Mouse (Mus musculus): ENCODE measurements around the gene Plppr1. TPM values are rescaled to one million over a fixed set of nuclear protein-coding genes. Genes with fewer than 3 reads are reported as not detected.

The Plppr1 gene
- total and polyA plus RNA-seq, 3 experiments: not detected

DNA sequence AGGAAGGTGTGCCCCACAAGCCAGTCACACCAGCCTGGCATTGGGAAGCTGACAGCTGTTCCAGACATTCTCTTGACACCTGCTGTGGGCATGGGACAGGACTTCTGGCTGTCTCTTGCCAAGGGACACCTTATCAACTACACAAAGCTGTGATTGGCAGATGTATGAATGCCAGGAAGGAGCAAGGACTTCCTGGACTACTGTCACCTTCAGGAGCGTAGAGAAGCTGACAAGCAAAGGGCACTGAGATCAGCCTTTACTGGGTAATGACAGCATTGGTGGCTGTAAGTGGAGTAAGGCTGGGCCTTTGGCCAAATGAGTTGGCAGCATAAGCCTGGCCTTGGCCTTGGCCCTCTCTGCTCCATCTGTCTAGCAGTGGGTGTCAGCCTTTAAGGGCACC lies 17.4 kb upstream of the Plppr1 start:
- no peak for TF ChIP-seq MYC (IDR thresholded peaks at IDR 0.05; ENCODE audit: low read depth, low read length)
- TF ChIP-seq BHLHE40 (IDR thresholded peaks at IDR 0.05; ENCODE audit: low read depth, low read length): no peak
- TF ChIP-seq NRF1 (IDR thresholded peaks at IDR 0.05; ENCODE audit: low read depth, low read length): no peak
- no peak for TF ChIP-seq MAX (IDR thresholded peaks at IDR 0.05; ENCODE audit: low read length)
- TF ChIP-seq IRF4 (IDR thresholded peaks at IDR 0.05; ENCODE audit: low read depth, low read length): no peak
- TF ChIP-seq ETS1 (conservative IDR thresholded peaks at IDR 0.05; ENCODE audit: low read depth, low read length): no peak
- no peak for TF ChIP-seq RAD21 (IDR thresholded peaks at IDR 0.05; ENCODE audit: low read depth, low read length)
- no peak for TF ChIP-seq ELF1 (IDR thresholded peaks at IDR 0.05; ENCODE audit: low read depth, low read length)
- no peak for TF ChIP-seq JUND (conservative IDR thresholded peaks at IDR 0.05; ENCODE audit: low read depth, low read length)
- TF ChIP-seq POLR2AphosphoS2 (IDR thresholded peaks at IDR 0.05; ENCODE audit: low read depth, low read length): no peak
- TF ChIP-seq ZMIZ1 (IDR thresholded peaks at IDR 0.05; ENCODE audit: low read depth, low read length): no peak

GRCm38 (mm10) chr4:49050628-49051027 lies 8.4 kb upstream of the Plppr1 start:
- dilution Hi-C loops (cut with MboI; ENCODE audit: extremely low pct_ligation_motif_present, extremely low pct_unique_long_range_greater_than_20kb, low sequenced_read_pairs) (no loop called here), in situ Hi-C loops (cut with MboI; ENCODE audit: low pct_ligation_motif_present, low pct_unique_long_range_greater_than_20kb, low sequenced_read_pairs) (no loop called here)
- Histone ChIP-seq H3K9ac (ENCODE audit: insufficient read depth, low read depth) (no peak overlapping the region), H3K36me3 (replicated peaks in 1 of 2; ENCODE audit: control insufficient read depth in 1 of 2, insufficient read depth in 1 of 2, low read length in 1 of 2) (no peaks in the 10 kb centered on the region), H3K27me3 (replicated peaks) (no peaks in the 10 kb centered on the region), H3K4me3 (replicated peaks in 1 of 3; ENCODE audit: low read depth in 2 of 3, low read length in 2 of 3, poor library complexity in 1 of 3) (no peak overlapping the region), H3K27ac (ENCODE audit: insufficient read depth, low read depth) (no peak overlapping the region), H3K79me2 (replicated peaks; ENCODE audit: control insufficient read depth, extremely low read depth, insufficient read depth, poor library complexity, severe bottlenecking) (no peaks in the 10 kb centered on the region), H3K4me1 (ENCODE audit: control insufficient read depth in 1 of 2, insufficient read depth in 2 of 2) (no peaks in the 10 kb centered on the region), H3K9me3 (replicated peaks; ENCODE audit: low read length) (no peaks in the 10 kb centered on the region), H3K4me2 (ENCODE audit: insufficient read depth, low read depth, poor library complexity, severe bottlenecking) (no peak overlapping the region)
- no peak for DNase-seq (ENCODE audit: extremely low read depth)
- TF ChIP-seq GABPA (IDR thresholded peaks at IDR 0.05; ENCODE audit: insufficient replicate concordance, low read depth, low read length) (no peak), ETS1 (conservative IDR thresholded peaks at IDR 0.05; ENCODE audit: low read depth, low read length) (no peak), RAD21 (IDR thresholded peaks at IDR 0.05; ENCODE audit: low read depth, low read length) (no peak), MAX (IDR thresholded peaks at IDR 0.05; ENCODE audit: low read length) (no peak), JUND (conservative IDR thresholded peaks at IDR 0.05; ENCODE audit: low read depth, low read length) (no peak), USF2 (conservative IDR thresholded peaks at IDR 0.05; ENCODE audit: low read depth, low read length) (no peak), ELF1 (IDR thresholded peaks at IDR 0.05; ENCODE audit: low read depth, low read length) (no peak), PAX5 (IDR thresholded peaks at IDR 0.05; ENCODE audit: low read length) (no peak), RCOR1 (conservative IDR thresholded peaks at IDR 0.05; ENCODE audit: low read depth, low read length) (no peak)

More for the DNA sequence above, 17.4 kb upstream of the Plppr1 start:
- in situ Hi-C loops (cut with MboI; ENCODE audit: low pct_ligation_motif_present, low pct_unique_long_range_greater_than_20kb, low sequenced_read_pairs) (no loop called here), dilution Hi-C loops (cut with MboI; ENCODE audit: extremely low pct_ligation_motif_present, extremely low pct_unique_long_range_greater_than_20kb, low sequenced_read_pairs) (no loop called here)
- H3K36me3 ChIP-seq (replicated peaks in 1 of 2; ENCODE audit: control insufficient read depth in 1 of 2, insufficient read depth in 1 of 2, low read length in 1 of 2): no peaks in the 10 kb centered on the region
- H3K4me2 ChIP-seq (ENCODE audit: insufficient read depth, low read depth, poor library complexity, severe bottlenecking): no peak overlapping the region
- H3K4me3 ChIP-seq (replicated peaks in 1 of 3; ENCODE audit: low read depth in 2 of 3, low read length in 2 of 3, poor library complexity in 1 of 3): no peak overlapping the region
- H3K9ac ChIP-seq (ENCODE audit: insufficient read depth, low read depth): no peak overlapping the region
- no peaks in the 10 kb centered on the region for H3K79me2 ChIP-seq (replicated peaks; ENCODE audit: control insufficient read depth, extremely low read depth, insufficient read depth, poor library complexity, severe bottlenecking)
- H3K4me1 ChIP-seq (ENCODE audit: control insufficient read depth in 1 of 2, insufficient read depth in 2 of 2): peaks cover 0 to 12% of the 10 kb centered on the region in 2 experiments; a peak in 1 of 4 replicates
- no peaks in the 10 kb centered on the region for H3K9me3 ChIP-seq (replicated peaks; ENCODE audit: low read length)
- no peak for DNase-seq (ENCODE audit: extremely low read depth)
- H3K27ac ChIP-seq (ENCODE audit: insufficient read depth, low read depth): no peak overlapping the region
- H3K27me3 ChIP-seq (replicated peaks): no peaks in the 10 kb centered on the region
